Mouse (Mus musculus): ENCODE measurements around the gene Zfp362. TPM values are rescaled to one million over a fixed set of nuclear protein-coding genes. Genes with fewer than 3 reads are reported as not detected.

The Zfp362 gene
- polyA plus RNA-seq, 1 experiment from 2014 or later = 35.9 TPM

DNA sequence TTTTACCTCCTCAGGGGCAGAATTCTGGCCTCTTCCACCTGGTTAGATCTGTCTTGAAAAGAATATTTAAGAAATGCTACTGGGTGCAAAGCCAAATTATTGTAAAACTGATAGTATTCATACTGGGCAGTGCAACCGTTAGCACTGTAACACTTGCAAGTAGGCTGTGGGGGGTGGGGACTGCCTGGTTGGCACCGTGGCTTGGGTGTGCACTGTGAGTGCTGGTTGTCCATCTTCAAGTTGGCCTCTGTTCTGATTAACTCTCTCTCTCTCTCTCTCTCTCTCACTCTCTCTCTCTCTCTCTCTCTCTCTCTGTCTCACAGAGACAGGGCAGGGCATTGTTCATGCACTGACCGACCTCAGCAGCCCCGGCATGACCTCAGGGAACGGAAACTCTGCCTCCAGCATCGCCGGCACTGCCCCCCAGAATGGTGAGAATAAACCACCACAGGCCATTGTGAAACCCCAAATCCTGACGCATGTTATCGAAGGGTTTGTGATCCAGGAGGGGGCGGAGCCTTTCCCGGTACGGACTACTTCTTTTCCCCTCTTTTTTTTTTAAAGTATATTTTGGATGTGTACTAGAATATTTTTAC lies 62.7 kb downstream of the Zfp362 start:
- 84% methylated on average over 12 of the region's 12 CpGs for WGBS
- H3K4me3 ChIP-seq = no peak overlapping the region
- H3K27me3 ChIP-seq (ENCODE audit: insufficient read depth, poor library complexity, severe bottlenecking) = no peaks in the 10 kb centered on the region
- no peak for DNase-seq (ENCODE audit: low spot score)
- peaks cover 62% of the 10 kb centered on the region for H3K36me3 ChIP-seq
- H3K4me1 ChIP-seq = peaks cover 19% of the 10 kb centered on the region
- H3K27ac ChIP-seq = no peak overlapping the region
- no peaks in the 10 kb centered on the region for H3K9me3 ChIP-seq

- H3K4me3 ChIP-seq = no peak overlapping the region
- 67% methylated on average over 10 of the region's 10 CpGs for WGBS
- H3K4me1 ChIP-seq = peaks cover 19% of the 10 kb centered on the region
- no peaks in the 10 kb centered on the region for H3K27me3 ChIP-seq (ENCODE audit: insufficient read depth, poor library complexity, severe bottlenecking)
- H3K27ac ChIP-seq = no peak overlapping the region
- no peak for DNase-seq (ENCODE audit: low spot score)
- H3K36me3 ChIP-seq = peaks cover 56% of the 10 kb centered on the region
- no peaks in the 10 kb centered on the region for H3K9me3 ChIP-seq
Observed at GRCm38 (mm10) chr4:128742379-128742970, 63.4 kb downstream of the Zfp362 start.

DNA sequence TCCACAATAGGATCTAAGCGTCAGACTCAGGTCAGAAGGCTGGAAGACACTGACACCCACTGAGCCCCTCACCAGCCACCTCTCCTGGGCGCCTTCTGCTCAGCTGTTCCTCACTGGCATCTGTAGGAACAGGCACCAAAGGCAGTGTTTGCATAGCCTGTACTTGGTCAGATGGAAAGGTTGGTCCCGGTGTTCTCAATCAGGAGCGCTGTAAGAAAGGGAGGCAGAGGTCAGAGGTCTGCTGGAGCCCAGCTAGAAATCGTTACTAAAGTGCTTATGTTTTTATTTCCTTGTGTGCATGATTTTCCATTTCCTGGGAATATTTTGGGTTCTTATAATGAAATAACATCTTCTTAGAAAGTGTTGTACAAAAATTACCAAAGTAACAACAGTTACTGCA lies 63.9 kb downstream of the Zfp362 start:
- no peaks in the 10 kb centered on the region for H3K27me3 ChIP-seq (ENCODE audit: insufficient read depth, poor library complexity, severe bottlenecking)
- no peaks in the 10 kb centered on the region for H3K9me3 ChIP-seq
- H3K27ac ChIP-seq = no peak overlapping the region
- peaks cover 24% of the 10 kb centered on the region for H3K4me1 ChIP-seq
- peaks cover 50% of the 10 kb centered on the region for H3K36me3 ChIP-seq
- DNase-seq (ENCODE audit: low spot score) = no peak
- WGBS = 63% methylated on average over 5 of the region's 5 CpGs
- no peak overlapping the region for H3K4me3 ChIP-seq

DNA sequence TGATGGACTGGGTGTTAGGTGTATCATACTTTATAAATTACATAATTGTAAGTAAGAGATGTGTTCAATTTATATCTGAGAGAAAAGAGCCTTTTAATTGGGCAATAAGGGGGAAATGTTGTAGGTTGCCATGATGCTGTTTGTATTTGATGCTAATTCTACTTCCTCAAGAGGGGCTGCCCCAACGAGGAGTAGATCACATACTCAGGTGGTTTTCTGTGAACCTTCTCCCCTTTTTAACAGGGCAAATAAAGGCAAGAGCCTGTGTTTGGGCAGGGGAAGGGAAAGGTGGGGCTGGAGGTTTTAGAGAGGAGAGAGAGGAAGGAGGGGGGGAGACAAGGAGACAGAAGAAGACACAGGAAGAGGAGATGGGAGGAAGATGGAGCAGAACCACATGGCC lies 65.0 kb downstream of the Zfp362 start:
- no peak for DNase-seq (ENCODE audit: low spot score)
- Histone ChIP-seq H3K4me1 (peaks cover 35% of the 10 kb centered on the region), H3K4me3 (no peak overlapping the region), H3K36me3 (peaks cover 40% of the 10 kb centered on the region), H3K9me3 (no peaks in the 10 kb centered on the region), H3K27me3 (ENCODE audit: insufficient read depth, poor library complexity, severe bottlenecking) (no peaks in the 10 kb centered on the region), H3K27ac (no peak overlapping the region)
- WGBS = 73% methylated on average over 1 of the region's 1 CpGs

- Histone ChIP-seq H3K9me3 (no peaks in the 10 kb centered on the region), H3K36me3 (peaks cover 21% of the 10 kb centered on the region), H3K27ac (peak overlapping the region; percentile 85), H3K4me3 (no peak overlapping the region), H3K4me1 (peaks cover 63% of the 10 kb centered on the region), H3K27me3 (ENCODE audit: insufficient read depth, poor library complexity, severe bottlenecking) (no peaks in the 10 kb centered on the region)
- no peak for DNase-seq (ENCODE audit: low spot score)
- WGBS = 66% methylated on average over 14 of the region's 14 CpGs
Observed at GRCm38 (mm10) chr4:128737825-128738610, 67.8 kb downstream of the Zfp362 start.

DNA sequence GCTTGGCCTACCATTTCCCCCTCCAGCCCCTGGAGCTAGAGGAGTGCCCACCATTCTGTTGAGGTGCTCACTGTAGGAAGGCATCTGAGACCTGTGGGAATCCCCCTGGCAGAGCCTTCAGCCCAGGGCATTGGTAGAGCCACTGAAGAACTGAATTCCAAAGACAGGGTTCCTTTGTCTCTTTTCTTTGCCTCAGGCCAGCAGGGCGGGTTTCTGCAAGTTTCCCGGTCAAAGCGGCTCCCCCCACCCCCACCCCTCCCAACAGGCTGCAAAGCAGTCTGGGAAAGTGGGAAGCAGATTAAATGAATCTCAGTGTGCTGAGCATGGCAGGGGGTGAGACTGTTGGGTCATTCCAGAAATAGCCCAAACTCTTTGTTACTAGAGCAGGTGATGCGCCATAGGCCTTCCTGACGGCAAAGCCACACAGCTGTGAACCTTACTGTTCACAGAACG lies 68.7 kb downstream of the Zfp362 start:
- peaks cover 13% of the 10 kb centered on the region for H3K36me3 ChIP-seq
- no peaks in the 10 kb centered on the region for H3K9me3 ChIP-seq
- DNase-seq (ENCODE audit: low spot score) = no peak
- H3K27me3 ChIP-seq (ENCODE audit: insufficient read depth, poor library complexity, severe bottlenecking) = no peaks in the 10 kb centered on the region
- H3K27ac ChIP-seq = peak overlapping the region; percentile 85
- H3K4me3 ChIP-seq = peak overlapping the region; percentile 18; the same call in 1 of the 2 replicates
- 37% methylated on average over 6 of the region's 6 CpGs for WGBS
- H3K4me1 ChIP-seq = peaks cover 64% of the 10 kb centered on the region

GRCm38 (mm10) chr4:128734721-128735671 lies 70.8 kb downstream of the Zfp362 start:
- Histone ChIP-seq H3K4me3 (peak overlapping the region; percentile 22; the same call in 1 of the 2 replicates), H3K36me3 (peaks cover 16% of the 10 kb centered on the region), H3K27ac (peak overlapping the region; percentile 59; the same call in 1 of the 2 replicates), H3K4me1 (peaks cover 66% of the 10 kb centered on the region), H3K27me3 (ENCODE audit: insufficient read depth, poor library complexity, severe bottlenecking) (no peaks in the 10 kb centered on the region), H3K9me3 (no peaks in the 10 kb centered on the region)
- DNase-seq (ENCODE audit: low spot score) = no peak
- WGBS = 79% methylated on average over 18 of the region's 18 CpGs

GRCm38 (mm10) chr4:128734217-128734616 lies 71.6 kb downstream of the Zfp362 start:
- Histone ChIP-seq H3K27me3 (ENCODE audit: insufficient read depth, poor library complexity, severe bottlenecking) (no peaks in the 10 kb centered on the region), H3K9me3 (no peaks in the 10 kb centered on the region), H3K36me3 (peaks cover 16% of the 10 kb centered on the region), H3K4me3 (peak overlapping the region; percentile 22; the same call in 1 of the 2 replicates), H3K4me1 (peaks cover 74% of the 10 kb centered on the region), H3K27ac (peak overlapping the region; percentile 72)
- no peak for DNase-seq (ENCODE audit: low spot score)
- 21% methylated on average over 5 of the region's 5 CpGs for WGBS

GRCm38 (mm10) chr4:128733496-128733895 lies 72.3 kb downstream of the Zfp362 start:
- Histone ChIP-seq H3K4me1 (peaks cover 80% of the 10 kb centered on the region), H3K4me3 (no peak overlapping the region), H3K27me3 (ENCODE audit: insufficient read depth, poor library complexity, severe bottlenecking) (no peaks in the 10 kb centered on the region), H3K27ac (peak overlapping the region; percentile 72), H3K36me3 (peaks cover 16% of the 10 kb centered on the region), H3K9me3 (no peaks in the 10 kb centered on the region)
- WGBS = 37% methylated on average over 6 of the region's 6 CpGs
- no peak for DNase-seq (ENCODE audit: low spot score)

GRCm38 (mm10) chr4:128732794-128733193 lies 73.1 kb downstream of the Zfp362 start:
- H3K4me3 ChIP-seq = no peak overlapping the region
- no peak for DNase-seq (ENCODE audit: low spot score)
- H3K4me1 ChIP-seq = peaks cover 75% of the 10 kb centered on the region
- WGBS = 68% methylated on average over 5 of the region's 5 CpGs
- H3K36me3 ChIP-seq = peaks cover 16% of the 10 kb centered on the region
- no peaks in the 10 kb centered on the region for H3K27me3 ChIP-seq (ENCODE audit: insufficient read depth, poor library complexity, severe bottlenecking)
- no peak overlapping the region for H3K27ac ChIP-seq
- no peaks in the 10 kb centered on the region for H3K9me3 ChIP-seq

DNA sequence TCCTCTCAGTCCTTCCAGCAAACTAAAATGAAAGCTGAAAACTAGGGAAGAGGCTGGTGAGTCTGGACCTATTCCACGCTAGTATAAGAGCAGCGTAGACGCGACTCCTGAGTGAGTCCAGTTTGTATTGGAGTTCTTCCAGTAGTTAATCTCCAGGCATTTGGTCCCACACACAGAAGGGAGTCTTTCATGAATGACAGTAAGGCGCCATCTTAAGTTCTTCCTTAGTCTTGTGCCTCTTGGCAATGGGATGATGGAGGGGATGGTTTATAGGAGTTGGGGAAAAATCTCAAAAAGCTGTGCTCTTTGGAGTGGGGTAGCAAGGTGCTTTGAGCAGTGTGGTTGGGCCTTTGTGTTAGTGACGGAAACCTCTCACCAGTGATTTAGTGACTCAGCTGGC lies 75.6 kb downstream of the Zfp362 start:
- no peaks in the 10 kb centered on the region for H3K27me3 ChIP-seq (ENCODE audit: insufficient read depth, poor library complexity, severe bottlenecking)
- 73% methylated on average over 6 of the region's 6 CpGs for whole genome bisulfite sequencing
- H3K4me1 ChIP-seq = peaks cover 56% of the 10 kb centered on the region
- peaks cover 11% of the 10 kb centered on the region for H3K36me3 ChIP-seq
- no peak for DNase-seq (ENCODE audit: low spot score)
- peak overlapping the region; percentile 98 for H3K27ac ChIP-seq
- peak overlapping the region; percentile 89 for H3K4me3 ChIP-seq
- H3K9me3 ChIP-seq = no peaks in the 10 kb centered on the region

GRCm38 (mm10) chr4:128729709-128730037 lies 76.2 kb downstream of the Zfp362 start:
- DNase-seq (ENCODE audit: low spot score) = no peak
- Histone ChIP-seq H3K36me3 (peaks cover 8% of the 10 kb centered on the region), H3K27ac (peak overlapping the region; percentile 98), H3K4me3 (peak overlapping the region; percentile 89), H3K4me1 (peaks cover 55% of the 10 kb centered on the region), H3K9me3 (no peaks in the 10 kb centered on the region), H3K27me3 (ENCODE audit: insufficient read depth, poor library complexity, severe bottlenecking) (no peaks in the 10 kb centered on the region)
- 45% methylated on average over 5 of the region's 5 CpGs for WGBS
